14 mouse cellular contexts compared by ENCODE assay signal in the genomic region with DNA sequence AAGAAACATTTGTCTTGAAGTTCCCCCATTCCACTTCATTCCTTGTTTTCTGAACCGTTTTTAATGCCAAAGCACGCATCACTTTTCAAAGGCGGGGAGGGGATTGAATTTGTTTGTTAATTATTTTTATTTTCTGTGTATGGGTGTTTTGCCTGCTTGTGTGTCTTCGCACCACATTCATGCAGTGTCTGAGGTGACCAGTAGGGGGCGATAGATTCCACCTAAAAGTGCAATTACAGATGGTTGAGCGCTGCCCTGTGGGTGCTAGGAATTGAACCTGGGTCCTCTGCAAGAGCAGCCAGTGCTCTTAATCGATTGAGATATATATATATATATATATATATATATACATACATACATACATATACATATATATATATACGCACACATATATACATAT. TPM values are rescaled to one million over a fixed set of nuclear protein-coding genes. Genes with fewer than 3 reads are reported as not detected.
DNase-seq lines count a peak whose midpoint lies in the region; ATAC-seq and TF ChIP-seq lines count a peak whose summit lies in the region.
"Had no signal": no experiment of that assay in that cellular context is flagged by ENCODE, and none has a peak within 500 bp of the region (broad histone marks: within the 10 kb centered on the region; RNA-seq: fewer than 3 reads in every experiment).

No protein-coding gene starts in this region.

- no peaks in the 10 kb centered on the region for H3K4me1 ChIP-seq in MEL (ENCODE audit: control insufficient read depth in 1 of 2, insufficient read depth in 2 of 2, low read length in 2 of 2)
- no peaks in the 10 kb centered on the region for H3K4me1 ChIP-seq in stomach, postnatal 0 days (replicated peaks; ENCODE audit: control insufficient read depth, insufficient read depth)
- H3K4me1 ChIP-seq: midbrain, embryonic 12.5 days had no signal

- no peaks in the 10 kb centered on the region for H3K27me3 ChIP-seq in MEL (ENCODE audit: control insufficient read depth in 1 of 2, insufficient read depth in 2 of 2, low read length in 2 of 2)
- H3K27me3 ChIP-seq in stomach, postnatal 0 days (ENCODE audit: control insufficient read depth, insufficient read depth, low read length): no peaks in the 10 kb centered on the region
- H3K27me3 ChIP-seq: midbrain, embryonic 12.5 days had no signal

- H3K9ac ChIP-seq in MEL (ENCODE audit: control insufficient read depth, low read depth, low read length, poor library complexity, severe bottlenecking): no peak overlapping the region
- H3K9ac ChIP-seq in stomach, postnatal 0 days (ENCODE audit: low read length): no peak overlapping the region
- H3K9ac ChIP-seq: hindbrain, embryonic 14.5 days; midbrain, embryonic 12.5 days had no signal

- no peak for TF ChIP-seq EP300 in MEL (IDR thresholded peaks at IDR 0.05; ENCODE audit: low read depth in 1 of 2, low read length in 2 of 2)
- no peak for TF ChIP-seq EP300 in stomach, postnatal 0 days (optimal IDR thresholded peaks at IDR 0.05)

- 74% methylated on average over 8 of the region's 8 CpGs for WGBS in stomach, postnatal 0 days

- no peak for TF ChIP-seq POLR2A in MEL (IDR thresholded peaks at IDR 0.05; ENCODE audit: control insufficient read depth in 1 of 2, insufficient read depth in 1 of 2, low read depth in 1 of 2, low read length in 2 of 2, poor library complexity in 1 of 2)

- no peak; the same call in 1 of the 2 replicates for TF ChIP-seq RAD21 in MEL (IDR thresholded peaks at IDR 0.05; ENCODE audit: low read depth, low read length)

- DNase-seq in layer of hippocampus, adult 2 months (ENCODE audit: low spot score in 2 of 2): no peak
- no peak for DNase-seq in layer of hippocampus, adult 9-10 months (ENCODE audit: low spot score)
- peak; percentile 20 for DNase-seq in retina, embryonic 14.5 days (ENCODE audit: low spot score)
- no peak for DNase-seq in retina, postnatal 1 day
- DNase-seq in MEL (ENCODE audit: low read depth, low spot score): peak; percentile 14
- no peak for DNase-seq in stomach, postnatal 0 days (ENCODE audit: low spot score)
- no peak for DNase-seq in adipocyte (ENCODE audit: low spot score)
- DNase-seq: cerebellum, adult 2 months; heart, adult 11 months; right cerebral cortex, postnatal 4 days had no signal

- H3K27ac ChIP-seq in layer of hippocampus, adult 2 months: no peak overlapping the region
- H3K27ac ChIP-seq in MEL (ENCODE audit: control insufficient read depth, low read depth, low read length): no peak overlapping the region
- H3K27ac ChIP-seq in stomach, postnatal 0 days (replicated peaks): no peak overlapping the region
- H3K27ac ChIP-seq: hindbrain, embryonic 14.5 days; midbrain, embryonic 12.5 days had no signal

- no peak overlapping the region for H3K4me3 ChIP-seq in layer of hippocampus, adult 2 months
- no peak overlapping the region for H3K4me3 ChIP-seq in MEL (ENCODE audit: control insufficient read depth in 1 of 2, insufficient read depth in 1 of 2, low read depth in 2 of 2, low read length in 2 of 2)
- no peak overlapping the region for H3K4me3 ChIP-seq in stomach, postnatal 0 days (ENCODE audit: low read depth, low read length)
- H3K4me3 ChIP-seq: midbrain, embryonic 12.5 days had no signal

- no peaks in the 10 kb centered on the region for H3K79me2 ChIP-seq in MEL (ENCODE audit: control insufficient read depth, insufficient read depth, low read length, poor library complexity)

- H3K4me2 ChIP-seq in stomach, postnatal 0 days (replicated peaks; ENCODE audit: low read depth): no peak overlapping the region
- H3K4me2 ChIP-seq: hindbrain, embryonic 14.5 days; midbrain, embryonic 12.5 days had no signal

- H3K36me3 ChIP-seq in MEL (ENCODE audit: control insufficient read depth in 1 of 2, insufficient read depth in 2 of 2, low read length in 2 of 2): no peaks in the 10 kb centered on the region
- no peaks in the 10 kb centered on the region for H3K36me3 ChIP-seq in stomach, postnatal 0 days (ENCODE audit: control insufficient read depth, insufficient read depth, low read length)
- H3K36me3 ChIP-seq: G1E; midbrain, embryonic 12.5 days had no signal

- no peaks in the 10 kb centered on the region for H3K9me3 ChIP-seq in MEL (replicated peaks; ENCODE audit: insufficient read depth, low read length)
- no peaks in the 10 kb centered on the region for H3K9me3 ChIP-seq in stomach, postnatal 0 days (ENCODE audit: control insufficient read depth, low read length)
- H3K9me3 ChIP-seq: midbrain, embryonic 12.5 days had no signal

- no peak for ATAC-seq in stomach, postnatal 0 days (ENCODE audit: low FRiP score, low TSS enrichment)
- ATAC-seq: activated CD4-positive, CD25-positive, alpha-beta regulatory T cell, adult 4 months had no signal

- TF ChIP-seq CTCF in layer of hippocampus, adult 2 months (conservative IDR thresholded peaks at IDR 0.05): peak; percentile 68
- peak; percentile 34 to 45 (median 39) for TF ChIP-seq CTCF in MEL (IDR thresholded peaks at IDR 0.05 in 2 of 3, conservative IDR thresholded peaks at IDR 0.05 in 1 of 3; ENCODE audit: control insufficient read depth in 1 of 3, insufficient read depth in 1 of 3, low read depth in 2 of 3, low read length in 3 of 3, poor library complexity in 1 of 3, severe bottlenecking in 1 of 3)
- peak; percentile 55 for TF ChIP-seq CTCF in stomach, postnatal 0 days (IDR thresholded peaks at IDR 0.05; ENCODE audit: low read depth)

TF ChIP-seq in MEL, 35 proteins besides CTCF, POLR2A, EP300 and RAD21:
- no peak for TF ChIP-seq KAT2A (conservative IDR thresholded peaks at IDR 0.05; ENCODE audit: low read depth, low read length)
- TF ChIP-seq MEF2A (IDR thresholded peaks at IDR 0.05; ENCODE audit: extremely low read depth, insufficient replicate concordance, low read depth, low read length, poor library complexity, severe bottlenecking): no peak
- TF ChIP-seq ZMIZ1 (IDR thresholded peaks at IDR 0.05; ENCODE audit: low read depth, low read length): no peak
- no peak for TF ChIP-seq POLR2AphosphoS2 (IDR thresholded peaks at IDR 0.05; ENCODE audit: low read length)
- TF ChIP-seq GATA1 (IDR thresholded peaks at IDR 0.05; ENCODE audit: low read depth, low read length): no peak
- TF ChIP-seq NRF1 (IDR thresholded peaks at IDR 0.05; ENCODE audit: insufficient read depth, low read depth, low read length, poor library complexity, severe bottlenecking): no peak
- TF ChIP-seq TBP (IDR thresholded peaks at IDR 0.05; ENCODE audit: low read depth, low read length): no peak
- TF ChIP-seq MAZ (IDR thresholded peaks at IDR 0.05; ENCODE audit: low read depth, low read length): no peak

RNA-seq across cellular contexts. Expression of a gene that starts 34.4 kb away (rescaled TPM):
- total RNA-seq in layer of hippocampus, adult 2 months (2021): 1 to 10 TPM; 1.8 to 3.1 TPM
- not detected in 2 replicates for total RNA-seq in MEL (2012; rRNA removed)
- not detected for polyA plus RNA-seq in MEL (2012; ENCODE audit: insufficient read depth in 1 of 2, insufficient read length in 2 of 2, low read depth in 1 of 2, low replicate concordance in 2 of 2, missing spikeins in 1 of 2)
- polyA plus RNA-seq in stomach, postnatal 0 days (2015; fragmentation: Nextera tagmentation; extraction: Ambion mirVana): 2.5 and 2.9 TPM in 2 replicates
- polyA plus RNA-seq: activated CD4-positive, CD25-positive, alpha-beta regulatory T cell, adult 4 months; G1E had no signal

Comparison
In these comparisons a context has a peak if more than half of its experiments do, and no peak if none do; other contexts are left out.
1. DNase-seq: peak in retina, embryonic 14.5 days (single experiment) and MEL (single experiment); none in layer of hippocampus, adult 2 months (0 of 2), layer of hippocampus, adult 9-10 months (single experiment), retina, postnatal 1 day (single experiment), stomach, postnatal 0 days (single experiment) and adipocyte (single experiment).
2. Peak in every context shown above with its lines, with median percentiles within 50 percentile points of each other: CTCF ChIP-seq.